Mouse (Mus musculus): ENCODE results near the gene Eri3. TPM values are rescaled to one million over a fixed set of nuclear protein-coding genes. Genes with fewer than 3 reads are reported as not detected.

Gene Eri3
- total RNA-seq, 4 experiments from 2014 or later: 104 to 131 (median 119) TPM

DNA sequence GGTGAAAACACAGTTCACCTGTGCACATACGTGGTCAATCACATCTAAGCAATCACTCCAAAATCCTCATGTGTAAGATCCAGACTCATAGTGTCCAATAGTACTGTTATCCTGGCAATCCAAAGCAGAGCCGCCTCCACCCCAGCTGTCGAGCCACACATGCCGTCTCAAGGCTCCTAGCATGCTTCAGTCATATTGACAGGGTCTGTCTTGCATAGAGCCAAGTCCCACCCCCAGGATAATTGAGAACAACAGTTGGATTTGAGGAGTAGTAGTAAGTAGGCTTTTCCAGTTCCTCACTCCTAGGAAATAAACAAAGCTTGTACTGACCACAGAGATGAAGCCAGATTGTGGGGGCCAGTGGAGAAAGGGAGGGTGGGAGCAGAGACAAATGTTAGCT, 107.5 kb downstream of the Eri3 start:
- DNase-seq (ENCODE audit: low spot score in 2 of 2): no peak

DNA sequence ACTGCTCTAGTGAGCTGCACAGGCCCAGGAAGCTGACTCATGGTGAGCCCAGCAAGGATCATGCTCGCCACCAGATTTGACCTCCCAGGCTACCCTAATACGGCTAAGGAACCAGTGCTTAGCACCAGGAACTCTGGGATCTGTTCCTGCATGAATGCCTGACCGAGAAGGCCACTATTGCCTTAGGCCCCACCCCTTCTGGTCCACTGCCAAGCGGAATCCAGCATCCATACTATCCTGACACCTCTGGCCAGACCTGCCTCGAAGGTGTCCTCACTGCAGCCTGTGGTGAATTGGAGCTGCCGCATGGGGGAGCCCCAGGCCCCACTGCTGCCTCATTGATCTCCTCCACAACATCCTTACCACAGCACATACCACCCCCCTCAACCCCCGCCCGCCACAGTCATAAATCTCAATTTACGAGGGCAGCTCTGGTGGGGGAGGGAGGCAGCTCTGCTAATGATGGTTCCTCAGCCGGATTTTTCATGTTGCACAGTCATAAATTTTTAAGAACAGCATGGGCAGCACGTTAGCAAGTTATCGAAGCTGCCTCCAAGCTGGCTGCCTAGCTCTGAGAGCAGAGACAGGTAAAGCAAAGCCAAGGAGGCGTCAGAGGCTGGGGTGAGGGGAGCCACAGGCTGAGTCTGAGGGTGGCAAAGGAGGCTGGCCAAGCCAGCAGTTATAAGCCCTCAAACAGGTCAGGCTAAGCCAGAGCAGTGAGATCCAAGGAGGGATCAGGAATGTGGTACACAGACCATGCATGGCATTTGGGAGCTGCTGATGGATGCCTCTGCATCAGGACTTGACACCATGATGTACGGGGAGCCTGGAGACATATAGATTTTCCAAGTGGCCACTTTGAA, 108.6 kb downstream of the Eri3 start:
- DNase-seq (ENCODE audit: low spot score in 2 of 2): no peak

DNA sequence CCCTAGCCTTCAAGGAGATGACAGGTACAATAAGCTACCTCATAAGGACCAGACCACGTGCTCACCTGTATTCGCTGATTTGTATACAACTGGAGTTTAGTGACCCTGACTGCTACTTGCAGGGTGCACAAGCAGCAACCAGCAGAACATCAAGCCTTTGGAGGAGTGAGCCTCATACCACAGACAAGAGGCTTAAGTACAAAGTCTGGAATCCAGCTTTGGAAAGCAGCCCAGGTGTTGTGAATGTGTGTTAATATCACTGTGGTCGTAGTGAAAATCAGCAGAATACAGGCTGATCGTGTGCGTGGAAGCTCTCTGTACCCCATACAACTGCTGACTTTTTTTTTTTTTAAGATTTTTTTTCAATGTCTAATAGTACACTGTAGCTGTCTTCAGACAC, 109.8 kb downstream of the Eri3 start:
- no peak for DNase-seq (ENCODE audit: low spot score in 2 of 2)

DNA sequence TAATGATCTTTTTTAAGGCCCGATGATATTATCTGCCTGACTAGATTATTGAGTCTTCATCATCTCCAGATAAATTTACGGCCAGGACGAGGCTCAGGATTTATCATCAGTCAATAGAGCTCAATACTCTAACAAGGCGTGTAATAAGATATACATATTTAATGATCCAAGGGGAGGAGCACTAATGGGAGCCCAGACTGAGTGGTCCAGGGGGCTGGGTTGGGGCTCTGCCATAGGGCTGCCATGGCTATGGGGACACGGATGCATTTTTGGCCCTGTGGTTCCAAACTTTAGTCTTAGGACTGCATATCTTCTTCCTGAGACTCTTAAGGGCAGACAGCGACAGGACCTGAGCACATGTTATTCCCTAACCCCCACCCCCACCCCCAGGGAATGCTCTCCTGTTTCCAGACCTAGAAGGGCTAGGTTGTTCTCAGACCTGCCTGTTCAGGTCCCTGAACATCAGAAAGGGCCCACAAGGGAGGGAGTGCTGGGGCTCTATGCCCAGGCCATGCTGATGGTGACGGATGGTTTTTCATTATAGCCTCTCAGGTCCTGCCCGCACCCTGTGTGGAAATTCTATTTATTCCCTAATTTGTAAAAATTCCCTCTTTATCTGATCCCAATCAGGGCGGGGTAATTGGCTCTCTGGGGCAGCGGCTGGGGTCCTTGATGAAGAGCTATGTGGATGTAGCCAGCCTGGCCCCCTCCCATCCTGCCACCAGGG, 114.4 kb downstream of the Eri3 start:
- DNase-seq (ENCODE audit: low spot score in 2 of 2): no peak

DNA sequence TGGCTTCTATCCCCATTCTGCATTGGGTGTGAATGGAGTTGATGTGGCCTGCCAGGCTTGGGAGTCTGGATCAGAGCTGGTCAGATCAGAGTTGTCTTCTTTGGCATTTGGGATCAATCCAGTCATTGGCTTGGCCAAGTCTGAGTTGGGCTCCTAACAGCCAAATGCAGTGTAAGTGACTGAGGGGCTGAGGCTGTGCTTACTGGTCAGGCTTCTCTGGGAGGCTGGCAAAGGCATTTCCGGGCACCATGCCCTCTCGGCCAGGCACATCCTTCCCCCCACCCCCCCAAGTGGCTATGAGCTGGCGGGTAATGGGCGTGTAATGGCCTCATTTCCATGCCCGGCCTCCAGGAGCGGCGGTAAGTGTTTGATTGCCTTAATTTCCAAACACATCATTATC, 115.4 kb downstream of the Eri3 start:
- peak; percentile 33 to 68 for DNase-seq (ENCODE audit: low spot score in 2 of 2)

DNA sequence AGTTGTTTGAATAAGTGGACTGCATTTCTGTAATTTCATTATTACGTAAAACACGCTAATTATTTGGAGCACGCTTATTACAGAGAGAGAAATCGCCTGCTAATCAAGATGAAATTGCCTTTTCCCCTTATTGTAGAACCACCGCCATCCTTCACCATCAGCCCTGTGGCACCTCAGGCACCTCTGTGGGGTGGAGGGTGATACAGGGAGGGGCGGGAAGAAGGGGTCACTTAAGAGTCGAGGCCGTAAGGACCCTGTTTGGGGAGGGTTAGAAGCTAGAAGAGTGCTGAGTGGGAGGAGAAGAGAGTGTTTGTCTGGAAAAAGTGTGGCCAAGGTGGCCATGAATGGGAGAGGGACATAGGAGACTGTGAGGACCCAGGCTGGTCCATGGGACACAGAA, 115.9 kb downstream of the Eri3 start:
- no peak for DNase-seq (ENCODE audit: low spot score in 2 of 2)

DNA sequence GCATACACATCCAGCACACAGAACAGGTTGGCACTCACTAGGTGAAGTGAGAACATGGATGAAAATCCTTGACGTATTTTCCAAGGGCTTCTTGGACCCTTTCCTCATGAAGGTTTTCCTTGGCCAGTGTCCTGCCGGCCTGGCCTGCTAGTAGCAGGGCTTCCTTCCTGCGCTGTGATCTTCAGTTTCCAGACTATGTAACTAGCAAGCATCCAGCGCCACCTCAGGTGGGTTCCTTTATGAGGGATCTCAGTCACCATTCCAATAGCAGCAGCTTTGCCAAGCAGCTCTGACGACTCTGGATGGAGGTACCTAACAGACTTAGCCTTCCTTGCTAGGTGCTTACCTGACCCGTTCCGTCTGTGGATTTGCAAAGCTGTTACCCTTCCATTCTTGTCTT, 119.7 kb downstream of the Eri3 start:
- DNase-seq (ENCODE audit: low spot score in 2 of 2): no peak

DNA sequence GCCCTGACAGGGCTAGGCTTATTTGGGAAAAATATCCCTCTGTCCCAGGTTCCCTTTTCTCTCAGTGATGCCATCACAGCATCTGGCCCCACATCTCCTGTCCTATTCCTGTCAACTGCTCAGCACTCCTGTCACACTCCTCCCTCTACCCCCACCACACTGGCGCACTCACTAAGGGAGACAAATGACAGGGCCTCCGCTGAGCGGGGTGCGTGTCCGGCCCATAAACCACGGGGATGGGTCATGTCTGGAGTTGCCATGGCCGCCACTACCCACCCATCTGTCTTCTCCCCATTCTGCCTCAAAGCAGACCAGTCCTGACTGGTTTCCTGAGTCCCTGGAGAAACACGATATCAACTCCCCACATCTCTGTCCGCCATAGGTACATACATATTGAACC, 121.9 kb downstream of the Eri3 start:
- DNase-seq (ENCODE audit: low spot score in 2 of 2): no peak

DNA sequence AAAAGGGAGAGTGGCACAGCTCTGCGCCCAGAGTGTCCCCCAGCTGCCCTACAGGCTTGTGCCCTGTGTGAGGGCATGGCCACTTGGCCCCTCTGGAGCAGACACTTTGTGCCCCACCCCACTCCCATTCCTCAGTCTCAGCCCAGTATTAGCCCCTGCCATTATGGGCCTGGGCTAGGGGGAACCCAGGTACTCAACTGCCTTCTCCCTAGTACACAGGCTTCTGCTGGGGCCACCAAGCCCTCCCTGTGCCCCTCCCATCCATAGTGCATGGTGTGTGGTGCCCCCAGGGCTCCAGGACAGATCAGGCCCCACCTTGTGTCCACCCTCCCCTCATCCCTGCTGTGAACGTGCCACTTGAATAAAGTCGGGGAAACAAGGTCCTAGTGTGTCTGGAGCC, 123.7 kb downstream of the Eri3 start:
- no peak for DNase-seq (ENCODE audit: low spot score in 2 of 2)

DNA sequence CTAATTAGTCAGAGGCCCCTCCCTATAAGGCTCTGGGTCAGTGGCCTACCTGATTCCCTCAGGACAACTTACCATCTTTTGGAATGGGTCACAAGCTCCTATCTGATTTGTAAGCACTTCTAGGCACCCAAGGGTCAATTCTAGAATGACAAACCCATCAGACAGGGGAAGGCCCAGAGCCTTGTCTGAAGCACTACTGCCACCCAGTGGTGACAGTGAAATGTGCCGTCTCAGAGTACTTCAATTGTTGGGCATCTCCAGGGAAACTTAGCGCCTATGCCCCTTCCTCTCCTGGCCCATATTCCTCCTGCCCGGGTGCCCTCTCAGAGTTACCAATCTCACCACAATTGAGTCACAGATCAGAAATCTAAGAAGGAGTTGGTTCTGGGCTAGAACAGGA, 126.7 kb downstream of the Eri3 start:
- DNase-seq (ENCODE audit: low spot score in 2 of 2): peak; percentile 56 to 63

DNA sequence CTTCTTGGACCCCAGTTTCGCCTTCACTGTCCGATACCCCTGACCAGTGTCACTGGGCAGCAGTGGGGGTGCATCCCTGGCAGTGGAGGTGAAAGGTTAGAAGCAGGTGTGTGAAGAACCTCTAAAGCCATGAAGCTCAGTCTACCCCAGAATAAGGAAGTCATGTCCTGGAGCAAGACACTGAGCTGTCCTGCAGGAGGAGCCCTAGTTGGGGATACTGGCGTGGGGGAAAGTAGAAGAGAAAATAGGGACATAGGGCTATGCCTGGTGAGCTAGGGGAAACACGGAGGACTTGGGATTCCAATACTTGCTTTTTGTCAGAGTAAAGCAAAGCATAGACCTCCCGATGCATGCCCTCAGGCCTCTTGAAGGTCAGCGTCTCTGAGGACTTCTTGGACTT, 130.8 kb downstream of the Eri3 start:
- no peak for DNase-seq (ENCODE audit: low spot score in 2 of 2)

DNA sequence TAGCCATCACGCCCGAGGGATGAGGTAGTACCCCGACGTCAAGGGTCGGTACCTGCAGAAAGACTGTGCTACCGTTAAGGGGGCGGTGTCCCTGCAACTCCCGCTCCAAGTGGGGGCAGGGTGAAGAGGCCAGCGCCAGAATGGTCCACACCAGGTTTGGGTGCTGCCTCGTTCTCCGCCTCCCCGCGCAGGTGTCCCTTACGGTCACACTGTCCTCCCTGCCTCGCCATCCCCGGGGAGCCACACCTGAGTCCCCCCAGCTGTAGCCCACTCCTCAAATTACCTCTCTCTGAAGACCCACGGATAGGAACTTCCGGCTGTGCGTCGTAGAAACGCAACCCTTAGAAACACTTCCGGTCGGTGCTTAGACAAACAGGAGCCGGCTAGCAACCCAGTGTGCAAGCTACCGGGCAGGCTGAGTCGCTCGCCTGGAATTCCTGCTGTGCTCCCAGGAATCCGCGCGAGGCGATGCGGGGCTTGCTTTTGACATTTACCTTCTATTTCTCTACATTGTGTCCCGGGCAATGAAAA, 131.8 kb downstream of the Eri3 start, which contains the start of gene Dmap1:
Dmap1 (minus strand) TSS at position 343 of the 531 bp plus-strand sequence.
- peak; percentile 50 to 70 for DNase-seq (ENCODE audit: low spot score in 2 of 2)

DNA sequence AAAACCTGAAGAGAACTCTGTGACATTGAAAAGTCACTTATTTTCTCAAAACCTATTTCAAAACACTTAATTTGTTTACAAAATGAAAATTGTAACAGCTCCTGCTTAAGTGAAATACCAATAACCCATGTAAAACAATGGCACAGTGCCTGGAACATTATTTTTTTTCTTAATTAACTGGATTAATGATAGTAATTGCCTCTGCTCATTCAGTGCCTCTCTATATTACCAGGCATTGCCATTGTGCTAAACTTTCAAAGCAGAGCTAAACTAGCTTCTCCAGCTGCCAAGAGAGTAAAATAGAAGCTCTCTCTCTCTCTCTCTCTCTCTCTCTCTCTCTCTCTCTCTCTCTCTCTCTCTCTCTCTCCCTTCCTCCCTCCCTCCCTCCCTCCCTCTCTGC, 132.3 kb downstream of the Eri3 start:
- DNase-seq (ENCODE audit: low spot score in 2 of 2): no peak

DNA sequence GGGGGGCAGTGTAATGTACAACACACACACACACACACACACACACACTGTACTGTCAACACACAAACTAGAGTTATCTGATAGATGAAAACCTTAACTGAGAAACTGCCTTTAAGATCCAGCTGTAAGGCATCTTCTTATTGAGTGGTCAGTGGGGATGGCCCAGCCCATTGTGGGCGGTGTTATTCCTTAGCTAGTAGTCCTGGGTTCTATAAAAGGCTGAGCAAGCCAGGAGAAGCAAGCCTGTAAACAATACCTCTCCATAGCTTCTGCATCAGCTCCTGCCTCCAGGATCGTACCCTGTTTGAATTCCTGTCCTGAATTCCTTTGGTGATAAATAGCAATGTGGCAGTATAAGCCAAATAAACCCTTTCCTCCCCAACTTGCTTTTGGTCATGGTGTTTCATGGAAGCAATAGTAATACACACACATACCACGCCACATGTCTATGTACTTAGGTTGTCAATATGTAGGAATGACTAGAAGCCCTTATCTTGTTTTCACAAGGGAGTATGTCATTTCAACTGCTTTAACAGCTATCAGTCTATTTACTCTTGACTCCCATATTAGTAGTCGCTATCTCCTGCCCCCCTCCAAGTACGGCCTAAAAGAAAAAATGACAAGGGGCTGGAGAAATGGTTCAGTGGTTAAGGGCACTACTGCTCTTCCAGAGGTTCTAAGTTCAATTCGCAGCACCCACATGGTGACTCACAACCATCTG, 133.0 kb downstream of the Eri3 start:
- no peak for DNase-seq (ENCODE audit: low spot score in 2 of 2)

DNA sequence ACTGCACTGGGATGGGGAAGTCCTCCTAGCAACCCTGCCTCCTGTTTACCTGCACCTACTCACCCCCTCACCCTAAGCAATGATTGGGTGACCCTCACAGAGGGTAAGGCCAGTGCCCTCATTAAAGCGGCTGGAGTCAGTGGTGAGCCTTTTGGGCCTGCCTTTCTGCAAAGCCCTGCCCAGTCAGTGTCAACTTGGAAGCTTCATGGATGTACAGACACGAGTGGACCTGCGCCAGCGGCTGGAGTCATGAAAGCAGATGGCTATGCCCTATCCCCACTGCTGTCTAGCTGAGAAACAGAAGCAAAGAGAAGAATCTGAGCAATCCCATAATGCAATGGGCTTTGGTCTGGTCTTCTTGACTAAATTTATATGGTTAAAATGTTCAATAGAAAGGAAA, 136.2 kb downstream of the Eri3 start:
- DNase-seq (ENCODE audit: low spot score in 2 of 2): no peak

DNA sequence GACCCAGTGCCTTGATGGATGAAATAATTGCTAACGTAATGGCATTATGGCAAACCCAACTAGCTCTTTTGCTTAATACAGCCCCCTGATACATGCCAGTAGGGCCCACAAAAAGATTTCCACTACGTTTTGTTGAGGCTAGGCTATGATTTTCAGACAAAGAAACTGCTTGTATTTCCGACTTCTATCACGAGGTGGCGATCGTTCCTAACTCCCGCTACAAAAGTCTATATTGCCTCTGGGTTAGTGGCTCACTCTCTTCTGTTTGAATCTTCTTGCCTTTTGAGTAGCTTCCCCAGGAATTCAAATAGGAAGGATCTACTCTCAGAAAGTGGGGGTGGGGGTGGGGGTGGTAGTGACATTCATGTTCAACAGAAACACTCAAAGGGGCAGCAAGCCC, 155.2 kb downstream of the Eri3 start:
- no peak for DNase-seq (ENCODE audit: low spot score in 2 of 2)

DNA sequence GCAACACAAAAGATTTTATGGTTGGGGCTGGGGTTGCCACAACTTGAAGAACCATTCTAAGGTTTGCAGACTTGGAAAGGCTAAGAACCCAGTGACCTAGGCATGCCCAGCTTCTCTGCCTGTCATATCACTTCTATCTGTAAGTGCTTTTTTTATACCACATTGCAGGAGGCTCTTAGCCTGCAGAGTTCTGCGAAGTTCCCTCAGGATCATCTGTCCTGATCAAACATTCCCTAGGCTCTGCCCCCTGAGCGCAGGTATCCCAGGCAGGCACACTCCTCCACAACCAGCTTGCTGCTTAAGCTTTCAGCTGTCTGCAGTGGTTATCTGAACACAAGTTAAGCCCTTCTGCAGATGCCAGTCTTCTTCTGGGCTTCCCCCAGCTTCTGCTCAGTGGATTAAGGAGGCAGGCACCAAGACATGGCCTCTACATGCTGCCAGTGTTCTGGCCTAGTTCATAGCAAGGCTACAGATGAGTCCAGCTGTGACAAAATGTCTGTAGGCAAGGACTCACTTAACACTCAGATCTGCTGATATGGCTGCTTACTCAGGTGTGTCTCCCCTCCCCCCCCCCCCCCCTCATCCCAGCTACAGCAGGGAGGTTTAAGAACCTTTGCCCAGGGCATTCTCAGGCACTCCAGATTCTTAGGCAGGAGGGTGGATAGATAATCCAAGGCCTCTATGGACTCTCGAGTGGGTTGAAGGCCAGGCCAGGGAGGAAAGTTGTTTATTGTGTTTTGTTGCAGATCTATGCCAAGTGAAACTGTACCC, 158.8 kb downstream of the Eri3 start:
- DNase-seq (ENCODE audit: low spot score in 2 of 2): no peak

DNA sequence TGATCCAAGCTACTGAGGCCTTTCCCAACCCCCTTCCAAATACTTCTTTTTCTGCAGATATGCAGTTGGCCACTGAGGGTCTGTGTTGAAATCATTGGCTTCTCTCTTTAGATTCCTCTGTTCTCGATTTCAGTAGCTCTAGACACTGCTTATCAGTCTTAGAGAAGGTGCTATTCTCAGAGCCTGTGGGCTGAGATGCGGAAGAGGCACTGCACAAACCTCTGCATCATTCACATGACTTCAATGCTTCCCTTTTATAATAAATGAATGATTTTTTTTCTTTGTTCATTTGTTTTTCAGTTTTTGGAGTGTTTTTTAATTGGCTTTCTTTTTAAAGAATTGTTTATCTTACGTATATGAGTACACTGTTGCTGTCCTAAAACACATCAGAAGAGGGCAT, 162.1 kb downstream of the Eri3 start:
- no peak for DNase-seq (ENCODE audit: low spot score in 2 of 2)

DNA sequence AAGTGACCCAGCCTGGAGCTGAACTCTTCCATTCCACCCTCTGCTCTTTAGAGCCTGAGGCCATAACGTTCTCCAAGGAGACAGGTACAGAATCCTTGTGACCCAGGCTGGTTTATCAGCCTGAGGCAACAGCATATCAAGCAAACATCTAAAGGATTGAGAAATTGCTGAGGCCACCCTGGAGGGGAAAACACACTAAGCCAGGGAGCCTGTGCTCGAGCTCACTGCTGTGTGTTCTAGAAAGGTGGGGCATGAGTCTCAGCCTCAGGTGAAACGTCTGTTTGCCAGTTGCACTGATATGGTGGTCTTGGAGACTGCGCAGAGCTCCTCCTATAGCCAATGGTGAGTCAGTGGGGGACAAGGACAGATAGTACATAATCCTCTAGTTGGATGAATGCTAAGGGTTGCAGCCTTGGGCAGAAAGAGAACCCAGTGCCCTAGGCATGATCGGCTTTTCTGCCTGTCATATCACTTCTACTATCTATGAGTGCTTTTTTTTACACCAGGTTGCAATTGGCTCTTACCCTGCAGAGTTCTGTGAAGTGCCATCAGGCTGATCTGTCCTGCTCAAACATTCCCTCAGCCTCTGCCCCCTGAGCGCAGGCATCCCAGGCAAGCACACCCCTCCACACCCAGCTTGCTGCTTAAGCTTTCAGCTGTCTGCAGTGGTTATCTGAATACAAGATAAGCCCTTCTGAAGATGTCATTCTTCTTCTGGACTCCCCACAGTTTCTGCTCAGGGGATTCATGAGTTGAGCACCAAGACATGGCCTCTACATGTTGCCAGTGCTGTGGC, 163.3 kb downstream of the Eri3 start:
- DNase-seq (ENCODE audit: low spot score in 2 of 2): no peak
